Mouse (Mus musculus): ENCODE measurements around the gene Pex5l. TPM values are rescaled to one million over a fixed set of nuclear protein-coding genes. Genes with fewer than 3 reads are reported as not detected.

Gene Pex5l
- total RNA-seq, 1 experiment from 2014 or later: not detected

GRCm38 (mm10) chr3:33074266-33074981, 68.6 kb downstream of the Pex5l start:
- no peak for ATAC-seq (replicated peaks in 1 of 2; ENCODE audit: insufficient read depth in 1 of 2, low FRiP score in 2 of 2, low TSS enrichment in 1 of 2, low read depth in 1 of 2, poor library complexity in 2 of 2, severe bottlenecking in 2 of 2)

DNA sequence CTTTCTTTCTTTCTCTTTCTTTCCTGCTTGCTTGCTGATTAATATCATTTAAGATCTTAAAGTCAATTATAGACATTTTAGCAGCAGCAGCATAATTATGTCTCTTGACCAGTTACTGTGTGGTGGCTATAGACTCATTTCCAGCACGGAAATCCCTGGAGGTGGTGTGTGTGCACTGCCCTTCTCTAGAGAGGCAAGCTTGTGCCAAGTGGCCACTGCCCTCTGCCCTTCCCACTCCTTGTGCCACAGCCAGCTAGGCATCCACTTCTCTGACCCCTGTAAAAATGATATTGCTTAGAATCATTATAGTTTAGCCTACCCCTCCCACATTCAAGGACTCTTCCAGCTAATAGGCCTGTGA, 69.2 kb downstream of the Pex5l start:
- ATAC-seq (replicated peaks in 1 of 2; ENCODE audit: insufficient read depth in 1 of 2, low FRiP score in 2 of 2, low TSS enrichment in 1 of 2, low read depth in 1 of 2, poor library complexity in 2 of 2, severe bottlenecking in 2 of 2): no peak

DNA sequence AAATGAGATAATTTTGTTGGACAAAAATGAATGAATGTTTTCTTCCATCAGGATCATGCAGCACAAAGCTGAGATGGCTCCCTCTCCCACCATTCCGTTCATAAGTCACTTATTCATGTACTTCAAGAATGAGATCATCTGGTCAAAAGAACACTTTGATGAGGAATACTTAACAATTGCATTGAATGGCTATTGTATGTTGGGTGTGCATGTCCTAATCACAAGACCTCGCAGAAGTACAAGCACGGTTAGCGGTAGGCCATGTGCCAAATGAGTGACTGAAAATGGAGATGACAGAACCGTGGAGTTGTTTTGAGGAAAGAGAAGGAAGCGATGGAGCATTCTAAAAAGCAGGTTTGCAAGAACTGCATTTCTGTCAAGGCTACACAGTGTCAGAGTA, 72.3 kb downstream of the Pex5l start:
- no peak for ATAC-seq (replicated peaks in 1 of 2; ENCODE audit: insufficient read depth in 1 of 2, low FRiP score in 2 of 2, low TSS enrichment in 1 of 2, low read depth in 1 of 2, poor library complexity in 2 of 2, severe bottlenecking in 2 of 2)

DNA sequence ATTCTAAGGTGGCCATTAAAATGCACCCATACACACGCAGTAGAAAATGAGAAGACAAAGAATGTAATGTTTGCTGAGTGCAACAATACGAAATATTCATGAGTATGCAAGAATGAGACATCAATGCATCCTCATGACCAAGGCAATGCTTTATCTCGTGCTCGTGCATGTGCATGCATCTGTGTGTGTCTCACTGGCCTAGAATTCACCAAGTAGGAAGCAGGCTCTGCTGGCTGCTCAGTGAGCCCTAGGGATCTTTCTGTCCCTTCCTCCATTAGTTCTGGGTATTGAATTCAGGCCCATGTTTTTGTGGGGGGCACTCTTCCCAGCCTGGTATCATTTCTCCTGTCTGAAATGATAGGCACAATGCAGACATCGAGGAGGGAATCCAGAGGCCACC, 74.9 kb downstream of the Pex5l start:
- no peak for ATAC-seq (replicated peaks in 1 of 2; ENCODE audit: insufficient read depth in 1 of 2, low FRiP score in 2 of 2, low TSS enrichment in 1 of 2, low read depth in 1 of 2, poor library complexity in 2 of 2, severe bottlenecking in 2 of 2)

- ATAC-seq (replicated peaks in 1 of 2; ENCODE audit: insufficient read depth in 1 of 2, low FRiP score in 2 of 2, low TSS enrichment in 1 of 2, low read depth in 1 of 2, poor library complexity in 2 of 2, severe bottlenecking in 2 of 2): no peak
Observed at GRCm38 (mm10) chr3:33063590-33063989, 79.5 kb downstream of the Pex5l start.

DNA sequence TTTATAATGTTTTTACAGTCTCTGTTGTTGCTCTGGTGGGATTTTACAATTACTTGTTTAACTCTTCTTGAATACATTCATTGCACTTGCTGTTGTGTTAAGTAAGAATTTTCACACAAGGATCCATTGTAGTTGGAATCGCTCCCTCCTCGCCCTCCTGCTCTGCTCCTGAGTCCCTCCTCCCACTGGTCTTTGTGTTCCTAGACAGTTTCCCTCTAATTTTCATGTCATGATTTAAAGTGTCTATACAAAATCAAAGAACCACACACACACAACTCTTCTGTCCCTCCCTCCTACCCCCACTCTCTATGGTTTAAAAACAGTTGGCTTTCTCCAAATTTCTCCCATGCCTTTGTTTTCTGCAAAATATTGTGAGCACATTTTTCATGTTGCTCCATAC, 81.6 kb downstream of the Pex5l start:
- no peak for ATAC-seq (replicated peaks in 1 of 2; ENCODE audit: insufficient read depth in 1 of 2, low FRiP score in 2 of 2, low TSS enrichment in 1 of 2, low read depth in 1 of 2, poor library complexity in 2 of 2, severe bottlenecking in 2 of 2)

- no peak for ATAC-seq (replicated peaks in 1 of 2; ENCODE audit: insufficient read depth in 1 of 2, low FRiP score in 2 of 2, low TSS enrichment in 1 of 2, low read depth in 1 of 2, poor library complexity in 2 of 2, severe bottlenecking in 2 of 2)
Observed at GRCm38 (mm10) chr3:33061016-33061415, 82.0 kb downstream of the Pex5l start.

GRCm38 (mm10) chr3:33060343-33060937, 82.6 kb downstream of the Pex5l start:
- ATAC-seq (replicated peaks in 1 of 2; ENCODE audit: insufficient read depth in 1 of 2, low FRiP score in 2 of 2, low TSS enrichment in 1 of 2, low read depth in 1 of 2, poor library complexity in 2 of 2, severe bottlenecking in 2 of 2): no peak

DNA sequence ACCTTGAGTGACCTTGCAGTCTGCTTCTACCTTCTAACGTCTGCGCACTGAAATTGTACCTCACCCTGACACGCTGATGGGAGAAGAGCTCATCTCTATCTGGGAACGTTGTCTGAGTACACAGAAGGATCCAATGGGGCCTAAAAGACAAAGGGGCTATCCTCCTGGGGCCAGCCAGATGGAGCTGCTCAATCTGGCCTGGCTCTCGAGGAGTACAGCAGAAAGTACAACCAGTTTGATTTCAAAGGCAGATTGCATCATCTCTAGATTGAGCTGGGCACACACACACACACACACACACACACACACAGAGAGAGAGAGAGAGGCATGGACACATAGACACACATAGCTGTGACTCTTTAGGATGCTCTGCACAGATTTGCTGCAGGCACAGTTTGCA, 94.7 kb downstream of the Pex5l start:
- no peak for ATAC-seq (replicated peaks in 1 of 2; ENCODE audit: insufficient read depth in 1 of 2, low FRiP score in 2 of 2, low TSS enrichment in 1 of 2, low read depth in 1 of 2, poor library complexity in 2 of 2, severe bottlenecking in 2 of 2)

DNA sequence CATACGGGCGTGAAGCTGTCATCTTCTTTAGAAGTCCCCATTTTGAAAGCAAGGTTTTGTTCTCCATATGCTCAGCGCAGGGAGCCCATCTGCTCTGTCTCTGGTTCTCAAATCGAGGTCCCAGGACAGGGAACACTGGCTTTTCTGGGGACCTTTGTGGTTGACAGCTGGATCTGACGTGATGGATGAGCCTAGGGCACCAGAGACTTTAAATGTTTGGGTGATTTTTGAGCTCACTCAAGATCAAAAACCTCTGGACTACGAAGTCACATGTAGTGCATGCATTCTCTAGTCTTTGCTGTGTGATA, 98.3 kb downstream of the Pex5l start:
- ATAC-seq (replicated peaks in 1 of 2; ENCODE audit: insufficient read depth in 1 of 2, low FRiP score in 2 of 2, low TSS enrichment in 1 of 2, low read depth in 1 of 2, poor library complexity in 2 of 2, severe bottlenecking in 2 of 2): no peak

DNA sequence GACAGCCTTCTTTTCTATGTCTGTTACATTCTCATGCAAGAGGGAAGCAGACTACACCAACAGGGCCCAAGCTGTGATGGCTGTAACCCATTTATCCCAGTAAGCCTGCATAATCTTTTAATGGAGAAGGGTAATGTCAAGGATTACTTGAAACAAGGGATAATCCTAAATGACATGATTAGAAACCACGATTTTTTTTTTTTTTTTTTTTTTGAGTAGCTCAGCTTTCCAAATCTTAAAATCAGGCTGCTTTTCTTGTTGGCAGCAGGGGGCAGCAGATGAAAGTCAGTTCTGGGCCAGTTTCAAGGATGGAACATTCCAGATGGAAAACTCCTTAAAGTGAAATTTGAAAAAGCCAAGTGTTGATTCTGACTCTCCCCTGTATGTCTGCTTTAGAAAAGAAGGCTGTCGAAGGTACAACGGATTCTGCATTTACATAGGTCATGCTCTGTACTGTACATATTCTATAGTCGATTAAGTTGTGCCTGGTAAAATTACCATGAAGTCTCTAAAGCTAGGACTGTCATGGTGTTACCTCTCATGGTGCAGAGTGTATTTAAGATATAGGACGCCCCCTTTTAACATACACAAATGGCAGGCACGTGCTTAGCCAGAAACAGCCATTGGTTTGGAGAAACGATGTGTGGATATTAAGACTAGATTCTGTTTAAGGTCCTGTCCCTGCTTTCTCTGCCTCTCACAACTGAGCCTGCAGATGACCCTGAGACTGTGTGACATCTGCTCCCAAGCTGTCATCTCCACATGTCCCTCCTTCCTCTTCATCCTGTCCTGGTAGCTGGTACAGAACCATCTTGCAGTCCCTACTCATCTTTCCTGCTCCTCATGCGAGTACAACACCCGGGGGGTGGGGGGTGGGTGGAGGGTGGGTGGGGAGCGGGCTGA, 98.9 kb downstream of the Pex5l start:
- ATAC-seq (replicated peaks in 1 of 2; ENCODE audit: insufficient read depth in 1 of 2, low FRiP score in 2 of 2, low TSS enrichment in 1 of 2, low read depth in 1 of 2, poor library complexity in 2 of 2, severe bottlenecking in 2 of 2): no peak

GRCm38 (mm10) chr3:33024566-33024965, 118.5 kb downstream of the Pex5l start:
- ATAC-seq (replicated peaks in 1 of 2; ENCODE audit: insufficient read depth in 1 of 2, low FRiP score in 2 of 2, low TSS enrichment in 1 of 2, low read depth in 1 of 2, poor library complexity in 2 of 2, severe bottlenecking in 2 of 2): no peak

DNA sequence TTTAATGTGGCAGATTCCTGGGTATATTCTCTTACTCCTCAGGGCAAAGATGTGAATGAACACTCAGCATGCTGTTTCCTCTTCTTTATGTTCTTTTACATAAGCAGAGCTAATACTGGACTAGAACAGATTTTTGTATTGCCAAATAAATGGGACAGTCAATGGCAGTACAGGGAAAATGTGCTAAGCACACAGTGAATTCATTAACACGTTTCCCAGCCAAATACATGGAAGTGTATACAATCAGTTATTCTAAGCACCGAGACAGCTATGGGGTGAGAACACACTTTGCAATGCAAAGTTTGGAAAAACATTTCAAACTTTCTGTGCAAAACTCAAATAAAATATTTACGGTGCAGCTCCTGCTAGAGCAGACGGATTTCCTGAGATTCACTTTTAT, 139.1 kb downstream of the Pex5l start:
- ATAC-seq (replicated peaks in 1 of 2; ENCODE audit: insufficient read depth in 1 of 2, low FRiP score in 2 of 2, low TSS enrichment in 1 of 2, low read depth in 1 of 2, poor library complexity in 2 of 2, severe bottlenecking in 2 of 2): no peak

- no peak for ATAC-seq (replicated peaks in 1 of 2; ENCODE audit: insufficient read depth in 1 of 2, low FRiP score in 2 of 2, low TSS enrichment in 1 of 2, low read depth in 1 of 2, poor library complexity in 2 of 2, severe bottlenecking in 2 of 2)
Observed at GRCm38 (mm10) chr3:33001769-33002168, 141.3 kb downstream of the Pex5l start.

DNA sequence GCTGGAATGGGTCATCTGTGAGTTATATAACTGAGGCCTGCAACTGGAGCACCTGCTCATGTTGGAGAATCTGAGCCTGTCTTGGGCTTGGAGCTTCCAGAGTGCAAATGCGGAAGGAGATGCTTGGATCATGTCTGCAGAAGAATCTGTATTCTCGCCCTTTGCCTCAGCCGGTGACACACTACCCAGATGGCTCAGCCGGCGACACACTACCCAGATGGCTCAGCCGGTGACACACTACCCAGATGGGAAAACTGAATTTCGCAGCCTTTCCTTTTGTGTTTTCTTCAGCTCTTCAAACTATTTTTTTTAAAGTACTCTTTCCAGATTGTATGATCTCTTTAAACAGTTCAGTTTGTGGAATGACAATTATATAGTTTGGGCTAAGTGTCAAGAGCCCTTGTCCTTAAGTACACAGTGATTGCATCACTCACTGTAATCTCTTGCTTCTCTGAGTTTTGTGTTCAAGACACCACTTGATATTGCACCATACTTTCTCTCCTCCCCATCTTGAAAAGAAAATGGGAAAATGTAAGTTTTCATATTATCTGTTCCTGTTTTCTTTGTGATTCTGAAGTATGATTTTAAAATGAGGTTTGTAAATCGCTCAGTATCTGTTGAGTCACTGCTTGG, 142.5 kb downstream of the Pex5l start:
- ATAC-seq (replicated peaks in 1 of 2; ENCODE audit: insufficient read depth in 1 of 2, low FRiP score in 2 of 2, low TSS enrichment in 1 of 2, low read depth in 1 of 2, poor library complexity in 2 of 2, severe bottlenecking in 2 of 2): no peak

- no peak for ATAC-seq (replicated peaks in 1 of 2; ENCODE audit: insufficient read depth in 1 of 2, low FRiP score in 2 of 2, low TSS enrichment in 1 of 2, low read depth in 1 of 2, poor library complexity in 2 of 2, severe bottlenecking in 2 of 2)
Observed at GRCm38 (mm10) chr3:32991713-32992575, 151.1 kb downstream of the Pex5l start.

DNA sequence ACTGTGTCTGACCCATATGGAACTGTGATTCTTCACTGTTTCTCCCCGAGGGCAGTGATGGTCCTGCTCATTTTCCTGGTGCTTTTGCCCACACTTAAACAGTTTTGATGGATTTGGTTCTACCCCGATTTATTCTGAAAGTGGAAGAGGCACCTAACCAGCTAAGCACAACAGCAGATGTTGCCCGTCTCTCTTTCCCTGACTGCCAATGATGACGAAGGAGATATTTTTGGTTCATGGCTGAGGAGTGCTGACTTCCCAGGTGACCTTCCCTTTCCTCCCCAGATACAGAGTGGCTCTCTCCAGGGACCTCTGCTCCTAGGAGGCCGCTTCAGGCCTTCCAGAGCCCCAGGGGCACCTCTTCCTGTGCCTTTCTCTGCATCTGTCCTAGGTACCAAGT, 155.2 kb downstream of the Pex5l start:
- ATAC-seq (replicated peaks in 1 of 2; ENCODE audit: insufficient read depth in 1 of 2, low FRiP score in 2 of 2, low TSS enrichment in 1 of 2, low read depth in 1 of 2, poor library complexity in 2 of 2, severe bottlenecking in 2 of 2): no peak

Measured in hematopoietic stem cell, adult 5-6 weeks (primary cell).